In the genomic region with DNA sequence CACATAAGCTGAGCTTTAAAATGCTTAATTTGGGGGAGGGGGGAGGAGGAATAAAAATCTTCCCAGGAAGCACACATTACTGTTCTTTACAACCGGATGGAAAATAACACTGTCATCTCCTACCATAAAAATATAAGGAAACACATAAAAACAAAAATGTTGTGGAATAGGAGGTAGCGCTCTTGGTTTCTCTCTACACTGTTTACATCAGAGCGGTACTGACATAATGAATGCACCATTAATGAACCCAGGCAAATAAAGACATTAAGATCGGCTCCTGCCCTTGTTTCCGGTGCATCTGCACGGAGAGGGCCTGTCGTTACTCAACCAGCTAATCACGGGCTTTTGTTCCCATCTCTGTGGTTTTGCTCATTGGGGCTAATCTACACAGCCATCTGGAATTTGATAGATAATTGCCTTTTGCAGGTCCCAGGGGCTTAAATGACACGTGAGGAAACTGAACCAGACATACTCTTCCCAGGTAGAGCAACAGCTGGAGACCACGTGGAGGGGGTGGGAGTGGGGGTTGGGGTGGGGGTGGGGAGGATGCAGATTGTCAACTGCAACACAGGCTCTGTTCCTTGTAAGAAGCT, we compare ENCODE assay signal across 10 mouse cellular contexts.
A peak's percentile ranks its signal among the peaks of the same experiment; 100 is the strongest.
DNase-seq lines count a peak whose midpoint lies in the region; ATAC-seq lines count a peak whose summit lies in the region.
"Had no signal": no experiment of that assay in that cellular context is flagged by ENCODE, and none has a peak within 500 bp of the region (broad histone marks: within the 10 kb centered on the region; RNA-seq: fewer than 3 reads in every experiment).

No protein-coding gene starts in this region.

- H3K4me3 ChIP-seq in hindbrain, embryonic 10.5 days = no peak overlapping the region
- no peak overlapping the region for H3K4me3 ChIP-seq in midbrain, embryonic 12.5 days

- peak; percentile 90 for DNase-seq in MN1 (ENCODE audit: low spot score)
- DNase-seq in hindbrain, embryonic 10.5 days (ENCODE audit: low spot score) = peak; percentile 54
- no peak for DNase-seq in frontal cortex, postnatal 10 days (ENCODE audit: low spot score in 2 of 2)
- no peak for DNase-seq in urinary bladder, postnatal 25 days (ENCODE audit: low spot score)
- no peak for DNase-seq in layer of hippocampus, adult 11-12 months (ENCODE audit: low spot score)
- DNase-seq: gastrocnemius, postnatal 36 days had no signal

- no peak overlapping the region for H3K9ac ChIP-seq in midbrain, embryonic 12.5 days (replicated peaks)

- no peaks in the 10 kb centered on the region for H3K36me3 ChIP-seq in hindbrain, embryonic 10.5 days
- H3K36me3 ChIP-seq in midbrain, embryonic 12.5 days = no peaks in the 10 kb centered on the region

- H3K4me2 ChIP-seq in midbrain, embryonic 12.5 days (replicated peaks) = peak overlapping the region; percentile 25; the same call in 1 of the 2 replicates

- WGBS in hindbrain, embryonic 10.5 days = 30% methylated on average over 10 of the region's 10 CpGs
- 16% methylated on average over 10 of the region's 10 CpGs for WGBS in midbrain, embryonic 12.5 days

- peak overlapping the region; percentile 35; the same call in 1 of the 2 replicates for H3K27ac ChIP-seq in hindbrain, embryonic 10.5 days
- peak overlapping the region; percentile 64 for H3K27ac ChIP-seq in midbrain, embryonic 12.5 days (replicated peaks)
- H3K27ac ChIP-seq: macrophage had no signal

- H3K9me3 ChIP-seq in hindbrain, embryonic 10.5 days = no peaks in the 10 kb centered on the region
- H3K9me3 ChIP-seq in midbrain, embryonic 12.5 days = no peaks in the 10 kb centered on the region

- peaks cover 60% of the 10 kb centered on the region for H3K4me1 ChIP-seq in hindbrain, embryonic 10.5 days (replicated peaks)
- peaks cover 61% of the 10 kb centered on the region for H3K4me1 ChIP-seq in midbrain, embryonic 12.5 days

- peaks cover 3% of the 10 kb centered on the region; the same call in 1 of the 2 replicates for H3K27me3 ChIP-seq in hindbrain, embryonic 10.5 days (ENCODE audit: insufficient read depth, poor library complexity, severe bottlenecking)
- H3K27me3 ChIP-seq in midbrain, embryonic 12.5 days = no peaks in the 10 kb centered on the region; the same call in 1 of the 2 replicates

- 0 out of 2 replicates have a peak, but pooled peaks have one; percentile 45 for ATAC-seq in common myeloid progenitor, adult 5-6 weeks (replicated peaks; ENCODE audit: low read depth, poor library complexity, severe bottlenecking)
- peak; percentile 78 for ATAC-seq in midbrain, embryonic 12.5 days (ENCODE audit: low FRiP score, low read depth)
- ATAC-seq: Patski had no signal

Comparison
In these comparisons a context has a peak if more than half of its experiments do, and no peak if none do; other contexts are left out.
1. DNase-seq: peak in MN1 (single experiment) and hindbrain, embryonic 10.5 days (single experiment); none in frontal cortex, postnatal 10 days (0 of 2), urinary bladder, postnatal 25 days (single experiment) and layer of hippocampus, adult 11-12 months (single experiment).